Mouse (Mus musculus): ENCODE measurements at regions not wholly inside any gene's neighbourhood (a gene's known extent, or its start where the extent isn't known, plus 50 kb on each side); places are given as distances from the start of the nearest gene placed in this dataset.

GRCm38 (mm10) chr2:67332211-67332610 lies 81.3 kb upstream of the Gm21830 start:
- DNase-seq, result peak; percentile 5 to 6

- no peak for DNase-seq
Observed at GRCm38 (mm10) chr2:67344711-67345110, 68.8 kb upstream of the Gm21830 start.

Measured in cerebellum, postnatal 36 days (tissue).